Mouse (Mus musculus) C2C12 (cell line): Measurements from ENCODE around the gene Slc32a1. TPM values are rescaled to one million over a fixed set of nuclear protein-coding genes. Genes with fewer than 3 reads are reported as not detected.
A peak's percentile ranks its signal among the peaks of the same experiment; 100 is the strongest.

Experiments
- H3K27me3 ChIP-seq: one replicate; pipeline ENCODE4 v1.6.1; 2011; ENCODE audit not compliant: control insufficient read depth, insufficient read depth, insufficient read length
- H3K36me3 ChIP-seq: one replicate; pipeline ENCODE4 v1.6.1; 2011; ENCODE audit not compliant: control insufficient read depth, insufficient read depth
- H3K4me3 ChIP-seq: one replicate; pipeline ENCODE4 v1.5.1; 2011; ENCODE audit warnings: mild to moderate bottlenecking, control low read depth; ENCODE audit not compliant: poor library complexity, insufficient read depth, severe bottlenecking
- H3K79me2 ChIP-seq: one replicate; pipeline ENCODE4 v1.6.1; 2011; ENCODE audit not compliant: control insufficient read depth, insufficient read depth
- H3K79me3 ChIP-seq: one replicate; pipeline ENCODE4 v1.6.1; 2011; ENCODE audit warnings: low read depth, control low read depth
- H3ac ChIP-seq: one replicate; pipeline ENCODE3; 2011; ENCODE audit warnings: low read depth; ENCODE audit not compliant: control insufficient read depth, insufficient read length
- CEBPB ChIP-seq: IDR thresholded peaks from one replicate; pipeline ENCODE4 v1.6.1; 2011; ENCODE audit warnings: low read depth, mild to moderate bottlenecking, control low read depth, moderate library complexity
- CTCF ChIP-seq: IDR thresholded peaks from one replicate; pipeline ENCODE4 v1.5.1; 2011; ENCODE audit not compliant: control insufficient read depth, insufficient read depth, insufficient read length
- FOSL1 ChIP-seq: IDR thresholded peaks from one replicate; pipeline ENCODE4 v1.8.0; 2011; ENCODE audit warnings: mild to moderate bottlenecking, low read length; ENCODE audit not compliant: poor library complexity, insufficient read depth, severe bottlenecking
- MAX ChIP-seq: IDR thresholded peaks from one replicate; pipeline ENCODE4 v1.6.1; 2011; ENCODE audit warnings: mild to moderate bottlenecking, control low read depth
- MYOD1 ChIP-seq: IDR thresholded peaks from one replicate; pipeline ENCODE4 v1.6.1; 2011; ENCODE audit warnings: low read depth; ENCODE audit not compliant: control insufficient read depth, insufficient read length
- MYOG ChIP-seq: IDR thresholded peaks from one replicate; pipeline ENCODE4 v1.6.1; 2011; ENCODE audit not compliant: control insufficient read depth, insufficient read length; ENCODE audit errors: extremely low read depth
- USF1 ChIP-seq: IDR thresholded peaks from one replicate; pipeline ENCODE4 v1.6.1; 2011; ENCODE audit warnings: low read depth, mild to moderate bottlenecking, control low read depth, moderate library complexity
- polyA plus RNA-seq: library from polyadenylated mRNA; unstranded; fragments of >200 nt; fragmentation: generic; extraction: Trizol; gene quantifications from one replicate; pipeline ENCODE4 v1.2.1, GENCODE M21; 2012; ENCODE audit warnings: missing spikeins

Slc32a1 gene
- polyA plus RNA-seq, 1 experiment = 0.01 TPM

- H3K36me3 ChIP-seq = no peaks in the 10 kb centered on the region
- no peaks in the 10 kb centered on the region for H3K79me3 ChIP-seq
- no peaks in the 10 kb centered on the region for H3K79me2 ChIP-seq
- no peak overlapping the region for H3ac ChIP-seq
- H3K4me3 ChIP-seq = no peak overlapping the region
- no peak for TF ChIP-seq MYOG
- no peak for TF ChIP-seq USF1
- TF ChIP-seq FOSL1 = no peak
- TF ChIP-seq MAX = no peak
- TF ChIP-seq MYOD1 = no peak
- TF ChIP-seq CTCF = no peak
- TF ChIP-seq CEBPB = no peak
- peaks cover 87% of the 10 kb centered on the region for H3K27me3 ChIP-seq
Measured at GRCm38 (mm10) chr2:158614418-158614955, 3.9 kb downstream of the Slc32a1 start.

DNA sequence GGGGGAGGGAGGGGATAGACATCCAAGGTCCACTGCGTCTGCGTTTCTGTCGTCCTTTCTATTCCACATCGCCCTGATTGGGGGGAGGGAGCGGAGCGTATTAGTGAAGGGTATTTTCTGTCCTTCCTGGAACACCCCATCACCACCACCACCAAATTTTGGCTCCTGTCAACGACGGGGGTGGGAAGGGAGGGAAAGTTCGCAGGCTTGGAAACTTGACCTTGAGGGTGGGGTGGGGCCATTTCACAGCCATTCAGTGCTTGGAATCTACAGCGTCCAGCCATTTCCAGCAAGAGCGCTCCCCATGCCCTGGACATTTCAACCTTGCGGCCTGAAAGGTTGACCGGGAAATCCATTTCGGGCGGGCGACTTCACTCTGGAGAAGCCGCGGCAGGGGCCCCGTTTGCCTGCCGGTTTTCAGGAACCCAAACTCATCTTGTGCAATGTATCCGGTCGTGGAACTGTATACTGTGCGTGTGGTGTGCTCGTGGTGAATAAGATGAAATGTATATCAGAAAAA is 4.7 kb downstream of the Slc32a1 start:
- H3ac ChIP-seq = no peak overlapping the region
- TF ChIP-seq USF1 (no peak), MYOD1 (no peak), CEBPB (no peak), MYOG (no peak), MAX (no peak), CTCF (no peak), FOSL1 (no peak)
- no peaks in the 10 kb centered on the region for H3K79me3 ChIP-seq
- H3K27me3 ChIP-seq = peaks cover 83% of the 10 kb centered on the region
- H3K79me2 ChIP-seq = no peaks in the 10 kb centered on the region
- no peaks in the 10 kb centered on the region for H3K36me3 ChIP-seq
- H3K4me3 ChIP-seq = no peak overlapping the region

GRCm38 (mm10) chr2:158615702-158616101 is 5.1 kb downstream of the Slc32a1 start:
- no peak overlapping the region for H3K4me3 ChIP-seq
- H3K79me2 ChIP-seq = no peaks in the 10 kb centered on the region

DNA sequence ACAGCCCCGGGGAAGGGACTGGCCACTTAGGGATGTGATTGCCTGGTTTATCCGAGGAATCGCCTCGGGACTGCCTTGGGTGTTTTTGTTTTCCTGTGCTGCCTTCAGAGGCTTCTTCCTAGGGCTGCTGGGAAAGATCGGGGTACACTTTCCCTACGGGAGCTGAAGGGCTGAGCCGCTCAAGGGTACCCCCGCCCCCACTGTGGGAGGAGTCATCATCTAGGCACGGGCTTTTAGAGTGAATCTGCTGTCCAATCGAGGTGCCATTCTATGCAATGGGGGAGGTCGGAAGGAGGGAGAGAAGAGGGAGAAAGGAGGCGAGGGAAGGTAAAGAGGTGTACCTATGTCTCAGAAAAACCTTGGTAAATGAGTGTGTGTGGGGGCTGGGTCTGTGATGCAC is 5.7 kb downstream of the Slc32a1 start:
- Histone ChIP-seq H3K36me3 (no peaks in the 10 kb centered on the region), H3K4me3 (no peak overlapping the region), H3K27me3 (peaks cover 79% of the 10 kb centered on the region), H3K79me2 (no peaks in the 10 kb centered on the region), H3K79me3 (no peaks in the 10 kb centered on the region), H3ac (no peak overlapping the region)
- TF ChIP-seq MAX = no peak
- TF ChIP-seq USF1 = no peak
- TF ChIP-seq MYOG = no peak

More at GRCm38 (mm10) chr2:158615702-158616101, 5.1 kb downstream of the Slc32a1 start:
- Histone ChIP-seq H3K79me3 (no peaks in the 10 kb centered on the region), H3ac (no peak overlapping the region), H3K27me3 (peaks cover 79% of the 10 kb centered on the region), H3K36me3 (no peaks in the 10 kb centered on the region)
- TF ChIP-seq USF1 (no peak), MYOD1 (no peak), FOSL1 (no peak), CEBPB (no peak), CTCF (no peak), MAX (no peak), MYOG (no peak)

GRCm38 (mm10) chr2:158616790-158617189 is 6.2 kb downstream of the Slc32a1 start:
- no peaks in the 10 kb centered on the region for H3K79me2 ChIP-seq
- TF ChIP-seq CEBPB = no peak
- no peak for TF ChIP-seq MYOD1
- no peak for TF ChIP-seq USF1
- no peak for TF ChIP-seq MYOG
- no peak for TF ChIP-seq FOSL1
- TF ChIP-seq MAX = no peak
- TF ChIP-seq CTCF = no peak
- H3ac ChIP-seq = no peak overlapping the region
- peaks cover 79% of the 10 kb centered on the region for H3K27me3 ChIP-seq
- H3K36me3 ChIP-seq = no peaks in the 10 kb centered on the region
- H3K79me3 ChIP-seq = no peaks in the 10 kb centered on the region
- no peak overlapping the region for H3K4me3 ChIP-seq

- H3ac ChIP-seq = peak within 1 kb of the TSS; percentile 85
- H3K79me3 ChIP-seq = peaks cover 10% of the 10 kb centered on the region
- peaks cover 14% of the 10 kb centered on the region for H3K27me3 ChIP-seq
- H3K4me3 ChIP-seq = peak within 1 kb of the TSS; percentile 71
- TF ChIP-seq USF1 = no peak
- TF ChIP-seq CTCF = no peak
- TF ChIP-seq MYOD1 = no peak
- no peak for TF ChIP-seq FOSL1
- TF ChIP-seq CEBPB = no peak
- TF ChIP-seq MAX = no peak
- no peak for TF ChIP-seq MYOG
- peaks cover 29% of the 10 kb centered on the region for H3K36me3 ChIP-seq
- H3K79me2 ChIP-seq = peaks cover 18% of the 10 kb centered on the region
Measured at GRCm38 (mm10) chr2:158624718-158625222, 14.2 kb downstream of the Slc32a1 start, which contains the start of gene Actr5. TSS of gene Actr5 (plus strand) at chr2:158624888.
